Mouse (Mus musculus): Measurements from ENCODE around the gene Ube2b.

Ube2b gene

GRCm38 (mm10) chr11:52000290-52000962 is at the start of gene Ube2b:
Gene Ube2b, minus strand, starts transcription at chr11:52000762.
- DNase-seq = peak; percentile 97

GRCm38 (mm10) chr11:52046446-52047165 is 46.0 kb upstream of the Ube2b start:
- DNase-seq = peak; percentile 36

GRCm38 (mm10) chr11:52044156-52044555 is 43.6 kb upstream of the Ube2b start:
- no peak for DNase-seq

GRCm38 (mm10) chr11:52043224-52043623 is 42.7 kb upstream of the Ube2b start:
- no peak for DNase-seq

GRCm38 (mm10) chr11:52037659-52038058 is 37.1 kb upstream of the Ube2b start:
- DNase-seq = no peak

- DNase-seq = peak; percentile 30
Observed at GRCm38 (mm10) chr11:52035905-52036304, 35.3 kb upstream of the Ube2b start.

- no peak for DNase-seq
Observed at GRCm38 (mm10) chr11:52033953-52034352, 33.4 kb upstream of the Ube2b start.

GRCm38 (mm10) chr11:52032356-52032755 is 31.8 kb upstream of the Ube2b start:
- no peak for DNase-seq

- no peak for DNase-seq
Observed at GRCm38 (mm10) chr11:52018217-52018616, 17.7 kb upstream of the Ube2b start.

GRCm38 (mm10) chr11:52011541-52011940 is 11.0 kb upstream of the Ube2b start:
- no peak for DNase-seq

GRCm38 (mm10) chr11:52011011-52011410 is 10.4 kb upstream of the Ube2b start:
- DNase-seq = no peak

GRCm38 (mm10) chr11:52005586-52005985 is 5.0 kb upstream of the Ube2b start:
- DNase-seq = no peak

- peak; percentile 90 for DNase-seq
Observed at GRCm38 (mm10) chr11:52003772-52004528, 3.4 kb upstream of the Ube2b start, which contains the start of gene Cdkl3. Gene Cdkl3, plus strand, starts transcription at chr11:52004221.

- no peak for DNase-seq
Observed at GRCm38 (mm10) chr11:52003505-52003771, 2.9 kb upstream of the Ube2b start.

GRCm38 (mm10) chr11:52002842-52003504 is 2.4 kb upstream of the Ube2b start:
- no peak for DNase-seq

GRCm38 (mm10) chr11:52001861-52002260 is 1.3 kb upstream of the Ube2b start:
- no peak for DNase-seq

- peak; percentile 21 for DNase-seq
Observed at GRCm38 (mm10) chr11:52001341-52001740, 779 bp upstream of the Ube2b start.

GRCm38 (mm10) chr11:51999611-52000289 is 812 bp downstream of the Ube2b start:
- DNase-seq = peak; percentile 54

GRCm38 (mm10) chr11:51971644-51972043 is 28.9 kb downstream of the Ube2b start:
- DNase-seq = no peak

GRCm38 (mm10) chr11:51969511-51969910 is 31.1 kb downstream of the Ube2b start:
- DNase-seq = no peak

GRCm38 (mm10) chr11:51968896-51969295 is 31.7 kb downstream of the Ube2b start:
- no peak for DNase-seq

Data from thymus, postnatal 4 days (tissue).